Mouse (Mus musculus) embryonic fibroblast, embryonic 13.5 days (primary cell): ENCODE measurements around the gene Ms4a6c.
"Not testable (repeated sequence)": the region's sequence is repeated elsewhere in the genome, so short reads cannot be mapped to it uniquely, and the experiment has no call there.

Experiments used
- CTCF ChIP-seq: IDR thresholded peaks from 2 replicates; pipeline ENCODE4 v1.5.1; 2011; ENCODE audit warnings: mild to moderate bottlenecking, control low read depth, low read length, moderate library complexity, borderline replicate concordance; ENCODE audit not compliant: insufficient read depth
- POLR2A ChIP-seq: IDR thresholded peaks from 2 replicates; pipeline ENCODE4 v1.6.1; 2011; ENCODE audit warnings: low read depth, mild to moderate bottlenecking, control low read depth, low read length, moderate library complexity

GRCm38 (mm10) chr19:11517373-11517772 is 48.2 kb downstream of the Ms4a6c start:
- TF ChIP-seq POLR2A, CTCF: not testable (repeated sequence)
